Mouse (Mus musculus) neural tube, embryonic 12.5 days (tissue): Measurements from ENCODE around the gene Gm17087. TPM values are rescaled to one million over a fixed set of nuclear protein-coding genes. Genes with fewer than 3 reads are reported as not detected.
A peak's percentile ranks its signal among the peaks of the same experiment; 100 is the strongest.

Experiments used
- ATAC-seq: fragments of 200-750 bp; cut with Nextera tagmentation; 2 replicates; pipeline ENCODE4 v1.8.0; 2017; ENCODE audit warnings: low read depth, mild to moderate bottlenecking, moderate TSS enrichment, moderate library complexity; ENCODE audit not compliant: low FRiP score
- H3K27ac ChIP-seq: fragments of 300-500 bp; sonication (generic); 2 replicates; pipeline ENCODE4 v1.5.1; 2016
- H3K27me3 ChIP-seq: fragments of 300-500 bp; sonication (generic); replicated peaks from 2 replicates; pipeline ENCODE4 v1.6.1; 2016; ENCODE audit warnings: mild to moderate bottlenecking
- H3K36me3 ChIP-seq: fragments of 300-500 bp; sonication (generic); 2 replicates; pipeline ENCODE4 v1.6.1; 2016; ENCODE audit warnings: mild to moderate bottlenecking
- H3K4me1 ChIP-seq: fragments of 300-500 bp; sonication (generic); 2 replicates; pipeline ENCODE4 v1.6.1; 2016
- H3K4me2 ChIP-seq: fragments of 300-500 bp; sonication (generic); replicated peaks from 2 replicates; pipeline ENCODE4 v1.6.1; 2016; ENCODE audit warnings: mild to moderate bottlenecking
- H3K4me3 ChIP-seq: fragments of 300-500 bp; sonication (generic); 2 replicates; pipeline ENCODE4 v1.5.1; 2016
- H3K9ac ChIP-seq: fragments of 300-500 bp; sonication (generic); 2 replicates; pipeline ENCODE4 v1.6.1; 2016; ENCODE audit warnings: mild to moderate bottlenecking
- H3K9me3 ChIP-seq: fragments of 300-500 bp; sonication (generic); 2 replicates; pipeline ENCODE4 v1.6.1; 2016; ENCODE audit warnings: mild to moderate bottlenecking
- WGBS: fragments of 180-500 bp; shearing (Covaris S2); methylation state at CpG from one replicate; pipeline ENCODE4 v1.1.7; 2016; 5-methylcytosine and 5-hydroxymethylcytosine counted together
- polyA plus RNA-seq: library from polyadenylated mRNA; unstranded; fragments of >200 nt; fragmentation: Nextera tagmentation; extraction: Ambion mirVana; gene quantifications from 2 replicates; pipeline ENCODE4 v1.2.1, GENCODE M21; 2016

Gene Gm17087
- polyA plus RNA-seq, 1 experiment from 2014 or later: not detected

- Histone ChIP-seq H3K4me3 (no peak overlapping the region), H3K9ac (no peak overlapping the region), H3K27me3 (no peaks in the 10 kb centered on the region), H3K4me1 (no peaks in the 10 kb centered on the region), H3K27ac (no peak overlapping the region), H3K9me3 (no peaks in the 10 kb centered on the region), H3K4me2 (no peak overlapping the region), H3K36me3 (no peaks in the 10 kb centered on the region)
- ATAC-seq: no peak
- WGBS: 80% methylated on average over 6 of the region's 6 CpGs
Observed at GRCm38 (mm10) chr17:8536522-8536921, 30.2 kb downstream of the Gm17087 start.

DNA sequence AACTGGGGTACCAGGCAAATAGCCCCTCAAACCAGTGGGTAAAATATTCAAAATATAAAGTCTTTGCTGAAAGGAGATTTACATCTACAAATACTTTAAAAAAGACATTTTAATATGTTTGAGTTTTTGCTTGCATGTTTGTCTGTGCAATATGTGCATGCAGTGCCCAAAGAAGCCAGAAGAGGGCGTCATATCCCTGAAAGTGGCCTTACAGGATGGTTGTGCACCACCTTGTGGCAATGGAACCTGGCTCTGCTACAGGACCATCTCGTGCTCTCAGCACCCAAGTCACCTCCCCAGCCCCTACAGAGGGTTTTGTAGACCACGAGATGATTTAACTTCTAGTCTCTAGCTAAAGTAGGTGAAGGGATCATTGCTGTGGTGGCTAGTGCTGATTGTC is 32.9 kb downstream of the Gm17087 start:
- Histone ChIP-seq H3K27me3 (no peaks in the 10 kb centered on the region), H3K4me2 (no peak overlapping the region), H3K4me1 (no peaks in the 10 kb centered on the region), H3K9ac (no peak overlapping the region), H3K36me3 (no peaks in the 10 kb centered on the region), H3K27ac (no peak overlapping the region), H3K4me3 (no peak overlapping the region), H3K9me3 (no peaks in the 10 kb centered on the region)
- WGBS: 54% methylated on average over 3 of the region's 3 CpGs
- ATAC-seq: no peak

- no peak for ATAC-seq
- Histone ChIP-seq H3K36me3 (no peaks in the 10 kb centered on the region), H3K27me3 (peaks cover 6% of the 10 kb centered on the region; the same call in 1 of the 2 replicates), H3K9me3 (no peaks in the 10 kb centered on the region), H3K9ac (no peak overlapping the region), H3K4me3 (no peak overlapping the region), H3K4me2 (no peak overlapping the region), H3K27ac (no peak overlapping the region), H3K4me1 (no peaks in the 10 kb centered on the region)
- 61% methylated on average over 4 of the region's 4 CpGs for WGBS
Observed at GRCm38 (mm10) chr17:8532609-8533008, 34.1 kb downstream of the Gm17087 start.

GRCm38 (mm10) chr17:8528641-8529040 is 38.1 kb downstream of the Gm17087 start:
- Histone ChIP-seq H3K27ac (no peak overlapping the region), H3K9me3 (no peaks in the 10 kb centered on the region), H3K4me2 (no peak overlapping the region), H3K4me3 (no peak overlapping the region), H3K9ac (no peak overlapping the region), H3K36me3 (no peaks in the 10 kb centered on the region), H3K27me3 (peaks cover 34% of the 10 kb centered on the region), H3K4me1 (peaks cover 17% of the 10 kb centered on the region)
- WGBS: 76% methylated on average over 3 of the region's 3 CpGs
- no peak for ATAC-seq

GRCm38 (mm10) chr17:8526815-8527261 is 39.9 kb downstream of the Gm17087 start:
- Histone ChIP-seq H3K9ac (no peak overlapping the region), H3K36me3 (no peaks in the 10 kb centered on the region), H3K4me1 (peaks cover 17% of the 10 kb centered on the region), H3K27ac (no peak overlapping the region), H3K4me2 (no peak overlapping the region), H3K9me3 (no peaks in the 10 kb centered on the region), H3K4me3 (no peak overlapping the region), H3K27me3 (peaks cover 43% of the 10 kb centered on the region)
- no peak for ATAC-seq
- WGBS: 12% methylated on average over 8 of the region's 9 CpGs

- Histone ChIP-seq H3K27ac (no peak overlapping the region), H3K9ac (no peak overlapping the region), H3K4me3 (0 out of 2 replicates have a peak overlapping the region, but pooled peaks have one; percentile 11), H3K4me2 (peak overlapping the region; percentile 75), H3K27me3 (peaks cover 43% of the 10 kb centered on the region), H3K9me3 (no peaks in the 10 kb centered on the region), H3K36me3 (no peaks in the 10 kb centered on the region), H3K4me1 (peaks cover 17% of the 10 kb centered on the region)
- 4% methylated on average over 21 of the region's 21 CpGs for WGBS
- ATAC-seq: no peak
Observed at GRCm38 (mm10) chr17:8525971-8526740, 40.6 kb downstream of the Gm17087 start.

DNA sequence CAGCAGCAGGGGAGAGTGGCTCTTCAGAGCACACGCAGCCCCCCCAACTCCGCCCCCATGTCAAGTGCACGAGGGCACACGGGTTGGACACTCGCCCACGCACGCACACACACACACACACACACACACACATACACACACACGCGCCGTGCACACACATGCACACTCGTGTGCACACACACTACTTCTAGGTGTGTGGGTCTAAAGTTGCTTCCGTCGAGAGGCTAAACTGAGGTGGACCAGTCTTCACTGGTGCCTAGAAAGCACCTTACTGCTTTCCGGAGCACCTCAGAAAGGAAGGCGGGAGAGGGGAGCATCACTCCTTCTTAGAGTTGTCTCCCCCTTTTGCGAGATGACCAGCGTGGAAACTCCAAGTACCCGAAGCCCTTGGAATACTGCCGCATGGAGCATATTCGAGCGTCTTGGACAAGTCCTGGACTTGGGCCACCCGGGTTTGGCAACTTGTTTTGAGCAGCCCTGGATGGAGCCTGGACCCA is 41.5 kb downstream of the Gm17087 start, which contains the start of gene Pde10a:
Pde10a (plus strand) TSS at position 148 of the 497 bp plus-strand sequence.
- no peak within 1 kb of the TSS for H3K27ac ChIP-seq
- ATAC-seq: peak; percentile 62
- H3K27me3 ChIP-seq: peaks cover 43% of the 10 kb centered on the region

DNA sequence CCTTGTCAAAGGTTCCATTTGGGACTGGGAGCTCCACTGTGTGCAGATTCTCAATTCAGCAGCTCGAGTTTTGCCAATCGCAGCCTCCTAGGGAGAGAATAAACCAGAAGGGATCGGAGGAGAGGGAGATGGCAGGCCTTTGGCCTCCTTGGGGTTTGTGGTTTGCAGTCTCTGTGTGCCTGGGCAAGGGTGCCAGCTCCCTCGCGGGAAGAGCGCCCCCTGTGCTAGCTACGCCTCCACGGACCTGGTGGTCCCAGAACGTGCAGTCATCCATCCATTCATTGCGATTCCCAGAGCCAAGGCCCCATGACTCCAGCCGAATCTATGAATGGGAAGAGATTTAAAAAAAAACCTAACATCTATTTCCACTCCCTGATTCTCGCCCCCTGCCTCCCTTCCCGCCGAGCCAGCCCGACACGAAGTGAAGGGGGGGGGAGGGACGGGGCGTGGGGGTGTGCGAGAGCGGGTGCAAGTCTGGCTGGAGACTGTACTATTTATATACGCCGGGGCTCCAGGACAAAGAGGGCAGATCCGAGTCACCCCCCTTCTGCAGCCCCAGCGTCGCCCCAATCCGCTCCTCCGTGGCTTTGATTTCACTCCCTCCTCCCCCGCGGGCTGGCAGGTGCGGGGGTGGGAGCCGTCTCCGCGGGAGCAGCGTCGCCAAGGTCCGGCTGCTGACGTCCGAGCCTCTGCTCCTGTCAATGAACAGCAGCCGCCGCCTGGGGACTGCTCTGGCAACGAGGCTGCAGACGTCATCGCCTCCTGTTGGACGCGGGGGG is 42.2 kb downstream of the Gm17087 start:
- under 1% methylated on average over 44 of the region's 45 CpGs for WGBS

More for the DNA sequence above, 41.5 kb downstream of the Gm17087 start, which contains the start of gene Pde10a:
- Histone ChIP-seq H3K4me3 (peak within 1 kb of the TSS; percentile 41), H3K9ac (peak within 1 kb of the TSS; percentile 54; the same call in 1 of the 2 replicates), H3K4me2 (peak within 1 kb of the TSS; percentile 75), H3K36me3 (no peaks in the 10 kb centered on the region), H3K4me1 (peaks cover 17% of the 10 kb centered on the region), H3K9me3 (no peaks in the 10 kb centered on the region)
- 1% methylated on average over 22 of the region's 22 CpGs for WGBS

DNA sequence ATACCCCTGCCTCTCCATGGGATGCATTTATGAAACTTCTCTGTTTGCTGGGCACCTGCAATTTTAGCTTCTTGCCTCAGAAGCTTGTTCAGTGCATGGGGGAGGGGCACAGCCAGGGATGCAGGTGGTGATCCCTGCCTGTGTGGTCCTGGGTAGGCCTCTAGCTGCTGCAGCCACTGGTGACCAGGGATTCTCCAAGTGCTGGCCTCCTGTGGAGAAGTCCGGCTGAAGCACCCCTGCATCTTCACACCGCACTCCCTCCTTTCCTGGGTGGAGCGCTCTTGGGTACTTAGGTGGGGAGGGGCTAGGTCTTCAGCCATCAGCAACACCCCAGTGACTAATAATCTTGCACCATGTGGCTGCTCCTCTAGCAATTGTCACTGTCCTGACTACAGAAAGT is 42.8 kb downstream of the Gm17087 start:
- 16% methylated on average over 3 of the region's 3 CpGs for WGBS
- ATAC-seq: peak; percentile 23; the same call in 1 of the 2 replicates
- H3K4me2 ChIP-seq: peak overlapping the region; percentile 75
- H3K9me3 ChIP-seq: no peaks in the 10 kb centered on the region
- no peak overlapping the region for H3K9ac ChIP-seq
- H3K4me3 ChIP-seq: peak overlapping the region; percentile 41; the same call in 1 of the 2 replicates
- peaks cover 17% of the 10 kb centered on the region for H3K4me1 ChIP-seq
- no peak overlapping the region for H3K27ac ChIP-seq
- no peaks in the 10 kb centered on the region for H3K36me3 ChIP-seq
- H3K27me3 ChIP-seq: peaks cover 43% of the 10 kb centered on the region

More for the DNA sequence above, 42.2 kb downstream of the Gm17087 start:
- H3K4me3 ChIP-seq: peak overlapping the region; percentile 41
- peaks cover 43% of the 10 kb centered on the region for H3K27me3 ChIP-seq
- peak overlapping the region; percentile 75 for H3K4me2 ChIP-seq
- H3K9me3 ChIP-seq: no peaks in the 10 kb centered on the region
- no peaks in the 10 kb centered on the region for H3K36me3 ChIP-seq
- H3K4me1 ChIP-seq: peaks cover 17% of the 10 kb centered on the region
- H3K27ac ChIP-seq: no peak overlapping the region
- ATAC-seq: peak; percentile 88
- peak overlapping the region; percentile 54; the same call in 1 of the 2 replicates for H3K9ac ChIP-seq

DNA sequence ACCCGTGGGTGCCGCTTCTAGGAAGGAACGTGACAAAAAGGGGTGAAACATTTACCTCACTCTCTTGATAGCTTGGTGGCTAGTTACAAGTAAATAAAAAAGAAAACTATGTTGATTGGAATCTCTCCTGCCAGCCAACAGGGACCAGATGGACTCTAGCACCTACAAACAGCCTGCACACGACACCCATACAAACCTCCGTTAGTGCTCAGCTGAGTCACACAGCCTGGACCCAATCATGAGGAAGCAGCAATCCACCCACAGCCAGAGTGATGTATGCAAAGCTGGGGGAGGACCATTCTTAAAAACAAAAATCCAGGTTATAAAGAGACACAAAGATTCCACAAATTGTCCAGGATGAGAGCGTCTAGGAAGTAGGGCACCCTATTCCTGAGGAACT is 50.7 kb downstream of the Gm17087 start:
- no peaks in the 10 kb centered on the region for H3K36me3 ChIP-seq
- H3K9ac ChIP-seq: no peak overlapping the region
- no peak overlapping the region for H3K27ac ChIP-seq
- WGBS: 84% methylated on average over 6 of the region's 6 CpGs
- no peak overlapping the region for H3K4me2 ChIP-seq
- H3K4me1 ChIP-seq: no peaks in the 10 kb centered on the region
- no peaks in the 10 kb centered on the region for H3K9me3 ChIP-seq
- no peak overlapping the region for H3K4me3 ChIP-seq
- no peak for ATAC-seq
- H3K27me3 ChIP-seq: peaks cover 14% of the 10 kb centered on the region
